9 mouse cellular contexts compared by ENCODE assay signal in genomic region chr1:36921614-36922393, GRCm38 (mm10). TPM values are rescaled to one million over a fixed set of nuclear protein-coding genes. Genes with fewer than 3 reads are reported as not detected.
A peak's percentile ranks its signal among the peaks of the same experiment; 100 is the strongest.
DNase-seq lines count a peak whose midpoint lies in the region; ATAC-seq and TF ChIP-seq lines count a peak whose summit lies in the region.
"Had no signal": no experiment of that assay in that cellular context is flagged by ENCODE, and none has a peak within 500 bp of the region (broad histone marks: within the 10 kb centered on the region; RNA-seq: fewer than 3 reads in every experiment).

No protein-coding gene starts in this region.

- DNase-seq in midbrain, embryonic 10.5 days (ENCODE audit: low spot score), result no peak
- DNase-seq in midbrain, postnatal 0 days (ENCODE audit: low spot score), result no peak
- peak; percentile 81 for DNase-seq in midbrain, embryonic 11.5 days (ENCODE audit: low spot score, missing footprints)
- peak; percentile 76 for DNase-seq in thymus, postnatal 25 days
- DNase-seq in adrenal gland, postnatal 36 days, result no peak
- DNase-seq in right cerebral cortex, postnatal 4 days, result no peak
- DNase-seq in left cerebral cortex, postnatal 10 days (ENCODE audit: extremely low spot score in 1 of 2, low spot score in 2 of 2), result no peak

- peak overlapping the region; percentile 71 for H3K27ac ChIP-seq in midbrain, embryonic 10.5 days (replicated peaks)
- no peak overlapping the region for H3K27ac ChIP-seq in midbrain, postnatal 0 days (ENCODE audit: low read depth, low read length)
- H3K27ac ChIP-seq in hindbrain, embryonic 13.5 days, result peak overlapping the region; percentile 24; the same call in 1 of the 2 replicates
- no peak overlapping the region for H3K27ac ChIP-seq in midbrain, embryonic 11.5 days (ENCODE audit: low read depth, low read length)
- H3K27ac ChIP-seq: embryonic facial prominence, embryonic 13.5 days had no signal

- H3K4me3 ChIP-seq in midbrain, embryonic 10.5 days, result no peak overlapping the region
- H3K4me3 ChIP-seq in midbrain, postnatal 0 days (ENCODE audit: low read depth, low read length), result no peak overlapping the region
- H3K4me3 ChIP-seq in hindbrain, embryonic 13.5 days, result no peak overlapping the region
- H3K4me3 ChIP-seq in midbrain, embryonic 11.5 days (ENCODE audit: low read depth, low read length), result no peak overlapping the region
- H3K4me3 ChIP-seq: embryonic facial prominence, embryonic 13.5 days had no signal

- H3K36me3 ChIP-seq in midbrain, embryonic 10.5 days, result no peaks in the 10 kb centered on the region
- no peaks in the 10 kb centered on the region for H3K36me3 ChIP-seq in midbrain, postnatal 0 days (ENCODE audit: insufficient read depth, low read length)
- no peaks in the 10 kb centered on the region for H3K36me3 ChIP-seq in hindbrain, embryonic 13.5 days
- H3K36me3 ChIP-seq in midbrain, embryonic 11.5 days (ENCODE audit: control insufficient read depth, insufficient read depth, low read length), result no peaks in the 10 kb centered on the region
- H3K36me3 ChIP-seq: embryonic facial prominence, embryonic 13.5 days had no signal

- H3K9me3 ChIP-seq in midbrain, embryonic 10.5 days (replicated peaks), result no peaks in the 10 kb centered on the region
- H3K9me3 ChIP-seq in midbrain, postnatal 0 days (ENCODE audit: low read length), result no peaks in the 10 kb centered on the region
- no peaks in the 10 kb centered on the region for H3K9me3 ChIP-seq in hindbrain, embryonic 13.5 days
- no peaks in the 10 kb centered on the region for H3K9me3 ChIP-seq in midbrain, embryonic 11.5 days (ENCODE audit: control insufficient read depth, low read length)
- H3K9me3 ChIP-seq: embryonic facial prominence, embryonic 13.5 days had no signal

- WGBS in midbrain, embryonic 10.5 days, result 65% methylated on average over 15 of the region's 15 CpGs
- 46% methylated on average over 15 of the region's 15 CpGs for WGBS in midbrain, postnatal 0 days
- 48% methylated on average over 15 of the region's 15 CpGs for WGBS in hindbrain, embryonic 13.5 days
- WGBS in midbrain, embryonic 11.5 days, result 62% methylated on average over 15 of the region's 15 CpGs

- H3K9ac ChIP-seq in midbrain, postnatal 0 days (replicated peaks; ENCODE audit: low read length, poor library complexity, severe bottlenecking), result no peak overlapping the region
- no peak overlapping the region for H3K9ac ChIP-seq in hindbrain, embryonic 13.5 days
- no peak overlapping the region for H3K9ac ChIP-seq in midbrain, embryonic 11.5 days (ENCODE audit: low read length)
- H3K9ac ChIP-seq: embryonic facial prominence, embryonic 13.5 days had no signal

- H3K4me1 ChIP-seq in midbrain, embryonic 10.5 days, result peaks cover 43% of the 10 kb centered on the region
- H3K4me1 ChIP-seq in midbrain, postnatal 0 days (ENCODE audit: insufficient read depth, low read length), result peaks cover 17% of the 10 kb centered on the region; the same call in 1 of the 2 replicates
- H3K4me1 ChIP-seq in hindbrain, embryonic 13.5 days (replicated peaks), result peaks cover 49% of the 10 kb centered on the region
- peaks cover 9% of the 10 kb centered on the region for H3K4me1 ChIP-seq in midbrain, embryonic 11.5 days (ENCODE audit: control insufficient read depth, insufficient read depth, low read length)

- ATAC-seq in midbrain, postnatal 0 days (ENCODE audit: low FRiP score), result no peak
- no peak for ATAC-seq in hindbrain, embryonic 13.5 days (ENCODE audit: low FRiP score)
- ATAC-seq in midbrain, embryonic 11.5 days (ENCODE audit: low FRiP score), result peak; percentile 85

- TF ChIP-seq CTCF in midbrain, postnatal 0 days (IDR thresholded peaks at IDR 0.05), result no peak

- intact Hi-C loops in left cerebral cortex, postnatal 10 days (cut with DNase I), result no loop called here

- H3K4me2 ChIP-seq in midbrain, postnatal 0 days (ENCODE audit: low read depth, low read length, poor library complexity, severe bottlenecking), result no peak overlapping the region
- no peak overlapping the region for H3K4me2 ChIP-seq in hindbrain, embryonic 13.5 days
- H3K4me2 ChIP-seq in midbrain, embryonic 11.5 days, result no peak overlapping the region
- H3K4me2 ChIP-seq: embryonic facial prominence, embryonic 13.5 days had no signal

- H3K27me3 ChIP-seq in midbrain, embryonic 10.5 days (ENCODE audit: low read depth, poor library complexity, severe bottlenecking), result no peaks in the 10 kb centered on the region
- H3K27me3 ChIP-seq in midbrain, postnatal 0 days (ENCODE audit: insufficient read depth, low read length), result no peaks in the 10 kb centered on the region
- H3K27me3 ChIP-seq in hindbrain, embryonic 13.5 days, result no peaks in the 10 kb centered on the region
- H3K27me3 ChIP-seq in midbrain, embryonic 11.5 days (ENCODE audit: control insufficient read depth, insufficient read depth, low read length), result no peaks in the 10 kb centered on the region
- H3K27me3 ChIP-seq: embryonic facial prominence, embryonic 13.5 days had no signal

RNA-seq across cellular contexts. Expression of gene Tmem131, which starts 21.7 kb away (rescaled TPM):
- polyA plus RNA-seq in midbrain, embryonic 10.5 days (2016; fragmentation: Nextera tagmentation; extraction: Ambion mirVana), result 10.3 and 12.5 TPM in 2 replicates
- 25.8 and 36.8 TPM in 2 replicates for total RNA-seq in midbrain, postnatal 0 days (2014; rRNA removed)
- 8.6 and 11.1 TPM in 2 replicates for polyA plus RNA-seq in midbrain, postnatal 0 days (2015; fragmentation: Nextera tagmentation; extraction: Ambion mirVana)
- polyA plus RNA-seq in hindbrain, embryonic 13.5 days (2015; fragmentation: Nextera tagmentation; extraction: Ambion mirVana), result 11.6 and 11.7 TPM in 2 replicates
- polyA plus RNA-seq in midbrain, embryonic 11.5 days (2014; fragmentation: Nextera tagmentation; extraction: Ambion mirVana), result 14.7 and 15.2 TPM in 2 replicates
- 10 to 100 TPM; 40.1 to 46.7 TPM for total RNA-seq in adrenal gland, postnatal 36 days (2021)
- total RNA-seq in left cerebral cortex, postnatal 10 days (2021), result 10 to 100 TPM; 61.2 to 63.6 TPM

Comparison
In these comparisons a context has a peak if more than half of its experiments do, and no peak if none do; other contexts are left out.
1. DNase-seq: peak in midbrain, embryonic 11.5 days (single experiment) and thymus, postnatal 25 days (single experiment); none in midbrain, embryonic 10.5 days (single experiment), midbrain, postnatal 0 days (single experiment), adrenal gland, postnatal 36 days (0 of 2), right cerebral cortex, postnatal 4 days (single experiment) and left cerebral cortex, postnatal 10 days (0 of 2).
2. H3K27ac ChIP-seq: peak in midbrain, embryonic 10.5 days (single experiment) and hindbrain, embryonic 13.5 days (single experiment); none in midbrain, postnatal 0 days (single experiment) and midbrain, embryonic 11.5 days (single experiment).